Mouse (Mus musculus) cerebellum, adult 18-20 months (tissue): ENCODE measurements around the gene Esrra.

Experiments
- DNase-seq, 2 experiments: peaks; one replicate each; pipeline ENCODE4 v3.0.0; 2021

The Esrra gene

GRCm38 (mm10) chr19:6940396-6941351, 19.1 kb upstream of the Esrra start:
- DNase-seq, result peak in 1 of 2 experiments; percentile 49

GRCm38 (mm10) chr19:6939106-6940002, 17.7 kb upstream of the Esrra start:
- no peak for DNase-seq

- peak; percentile 69 to 70 for DNase-seq
These were observed 16.2 kb upstream of the Esrra start for GRCm38 (mm10) chr19:6937541-6938465.

GRCm38 (mm10) chr19:6936299-6936698, 14.7 kb upstream of the Esrra start:
- peak in 1 of 2 experiments; percentile 45 for DNase-seq

GRCm38 (mm10) chr19:6934195-6934977, 12.8 kb upstream of the Esrra start, which contains the start of gene Kcnk4:
TSS of gene Kcnk4 (minus strand) at chr19:6934515.
- DNase-seq, result no peak

GRCm38 (mm10) chr19:6933436-6934194, 12.0 kb upstream of the Esrra start:
- peak; percentile 68 to 72 for DNase-seq

- DNase-seq, result no peak
These were observed 11.5 kb upstream of the Esrra start for GRCm38 (mm10) chr19:6933102-6933435.

- no peak for DNase-seq
These were observed 10.4 kb upstream of the Esrra start for GRCm38 (mm10) chr19:6932018-6932417.

GRCm38 (mm10) chr19:6931002-6931401, 9.4 kb upstream of the Esrra start:
- peak in 1 of 2 experiments; percentile 36 for DNase-seq

- no peak for DNase-seq
These were observed 6.5 kb upstream of the Esrra start for GRCm38 (mm10) chr19:6928080-6928479.

- DNase-seq, result no peak
These were observed 5.1 kb upstream of the Esrra start for GRCm38 (mm10) chr19:6926559-6927255.

- no peak for DNase-seq
These were observed 4.2 kb upstream of the Esrra start for GRCm38 (mm10) chr19:6925611-6926329.

GRCm38 (mm10) chr19:6925307-6925573, 3.6 kb upstream of the Esrra start, which contains the start of gene Catsperz:
TSS of gene Catsperz (minus strand) at chr19:6925380.
- DNase-seq, result no peak

GRCm38 (mm10) chr19:6924461-6925306, 3.1 kb upstream of the Esrra start:
- DNase-seq, result peak; percentile 91 to 94

- DNase-seq, result peak in 1 of 2 experiments; percentile 36
These were observed 1.5 kb upstream of the Esrra start for GRCm38 (mm10) chr19:6922901-6923735.

- peak; percentile 57 to 67 for DNase-seq
These were observed 624 bp downstream of the Esrra start for GRCm38 (mm10) chr19:6920741-6921636.
